Mouse (Mus musculus) spleen, adult 2 months (tissue): Measurements from ENCODE around the gene Akap6.

Experiments
- CTCF ChIP-seq: fragments of 200-500 bp; IDR thresholded peaks from 2 replicates; pipeline ENCODE4 v1.5.1; 2011; ENCODE audit warnings: mild to moderate bottlenecking, inconsistent platforms; ENCODE audit not compliant: insufficient read depth, insufficient read length, insufficient replicate concordance; ENCODE audit errors: extremely low read depth
- POLR2A ChIP-seq: fragments of 200-500 bp; IDR thresholded peaks from 2 replicates; pipeline ENCODE4 v1.6.1; 2011; ENCODE audit warnings: low read depth, low read length, inconsistent platforms

GRCm38 (mm10) chr12:52861922-52862321 is 162.7 kb downstream of the Akap6 start:
- no peak for TF ChIP-seq POLR2A
- TF ChIP-seq CTCF: no peak
